Mouse (Mus musculus) forebrain, embryonic 15.5 days (tissue): ENCODE data around the gene Obsl1. TPM values are rescaled to one million over a fixed set of nuclear protein-coding genes. Genes with fewer than 3 reads are reported as not detected.

ENCODE experiments used
- ATAC-seq: fragments of 200-750 bp; cut with Nextera tagmentation; replicated peaks from 2 replicates; pipeline ENCODE4 v1.8.0; 2017; ENCODE audit warnings: mild to moderate bottlenecking, moderate TSS enrichment, moderate library complexity
- H3K27ac ChIP-seq: fragments of 300-500 bp; sonication (generic); replicated peaks from 2 replicates; pipeline ENCODE4 v1.5.1; 2015; ENCODE audit warnings: mild to moderate bottlenecking, inconsistent platforms
- H3K27me3 ChIP-seq: fragments of 300-500 bp; sonication (generic); 2 replicates; pipeline ENCODE4 v1.6.1; 2015; ENCODE audit warnings: inconsistent platforms
- H3K36me3 ChIP-seq: fragments of 300-500 bp; sonication (generic); 2 replicates; pipeline ENCODE4 v1.6.1; 2015; ENCODE audit warnings: mild to moderate bottlenecking, inconsistent platforms
- H3K4me1 ChIP-seq: fragments of 300-500 bp; sonication (generic); 2 replicates; pipeline ENCODE4 v1.6.1; 2015; ENCODE audit warnings: inconsistent platforms
- H3K4me2 ChIP-seq: fragments of 300-500 bp; sonication (generic); replicated peaks from 2 replicates; pipeline ENCODE4 v1.6.1; 2015; ENCODE audit warnings: mild to moderate bottlenecking, inconsistent platforms
- H3K4me3 ChIP-seq: fragments of 300-500 bp; sonication (generic); 2 replicates; pipeline ENCODE4 v1.5.1; 2015; ENCODE audit warnings: mild to moderate bottlenecking, inconsistent platforms
- H3K9ac ChIP-seq: fragments of 300-500 bp; sonication (generic); replicated peaks from 2 replicates; pipeline ENCODE4 v1.6.1; 2015; ENCODE audit warnings: mild to moderate bottlenecking, inconsistent platforms
- H3K9me3 ChIP-seq: fragments of 300-500 bp; sonication (generic); 2 replicates; pipeline ENCODE4 v1.6.1; 2016; ENCODE audit warnings: inconsistent platforms
- WGBS: fragments of 180-500 bp; shearing (Covaris S2); methylation state at CpG from one replicate; pipeline ENCODE4 v1.1.7; 2015; ENCODE audit warnings: mixed read lengths; 5-methylcytosine and 5-hydroxymethylcytosine counted together
- polyA plus RNA-seq: library from polyadenylated mRNA; unstranded; fragments of >200 nt; fragmentation: Nextera tagmentation; extraction: Ambion mirVana; gene quantifications from 2 replicates; pipeline ENCODE4 v1.2.1, GENCODE M21; 2015

Obsl1 gene
- polyA plus RNA-seq, 1 experiment from 2014 or later = 21.7 TPM

GRCm38 (mm10) chr1:75445751-75446611 lies 60.3 kb downstream of the Obsl1 start:
- Histone ChIP-seq H3K9me3 (no peaks in the 10 kb centered on the region), H3K4me2 (peak overlapping the region; percentile 22), H3K36me3 (no peaks in the 10 kb centered on the region), H3K4me1 (peaks cover 89% of the 10 kb centered on the region), H3K4me3 (no peak overlapping the region), H3K27me3 (peaks cover 30% of the 10 kb centered on the region), H3K27ac (no peak overlapping the region), H3K9ac (no peak overlapping the region)
- ATAC-seq = peak; percentile 15
- 2% methylated on average over 22 of the region's 22 CpGs for WGBS

GRCm38 (mm10) chr1:75445141-75445701 lies 61.0 kb downstream of the Obsl1 start:
- no peak overlapping the region for H3K9ac ChIP-seq
- WGBS = 10% methylated on average over 9 of the region's 9 CpGs
- no peaks in the 10 kb centered on the region for H3K36me3 ChIP-seq
- no peaks in the 10 kb centered on the region for H3K9me3 ChIP-seq
- ATAC-seq = peak; percentile 5
- H3K4me2 ChIP-seq = peak overlapping the region; percentile 22; the same call in 1 of the 2 replicates
- no peak overlapping the region for H3K4me3 ChIP-seq
- H3K27me3 ChIP-seq = peaks cover 24% of the 10 kb centered on the region
- H3K4me1 ChIP-seq = peaks cover 81% of the 10 kb centered on the region
- H3K27ac ChIP-seq = no peak overlapping the region

- no peak overlapping the region for H3K9ac ChIP-seq
- H3K27ac ChIP-seq = 0 out of 2 replicates have a peak overlapping the region, but pooled peaks have one; percentile 75
- H3K36me3 ChIP-seq = no peaks in the 10 kb centered on the region
- peaks cover 15% of the 10 kb centered on the region for H3K27me3 ChIP-seq
- H3K4me1 ChIP-seq = peaks cover 71% of the 10 kb centered on the region
- no peaks in the 10 kb centered on the region for H3K9me3 ChIP-seq
- no peak for ATAC-seq
- H3K4me2 ChIP-seq = no peak overlapping the region
- WGBS = 45% methylated on average over 3 of the region's 3 CpGs
- no peak overlapping the region for H3K4me3 ChIP-seq
Observed at GRCm38 (mm10) chr1:75444208-75444607, 62.0 kb downstream of the Obsl1 start.

- no peaks in the 10 kb centered on the region for H3K36me3 ChIP-seq
- peaks cover 9% of the 10 kb centered on the region; the same call in 1 of the 2 replicates for H3K27me3 ChIP-seq
- peak; percentile 47 for ATAC-seq
- H3K27ac ChIP-seq = peak overlapping the region; percentile 75
- no peak overlapping the region for H3K4me3 ChIP-seq
- WGBS = 17% methylated on average over 13 of the region's 13 CpGs
- no peak overlapping the region for H3K9ac ChIP-seq
- H3K4me1 ChIP-seq = peaks cover 64% of the 10 kb centered on the region
- H3K4me2 ChIP-seq = 0 out of 2 replicates have a peak overlapping the region, but pooled peaks have one; percentile 2
- no peaks in the 10 kb centered on the region for H3K9me3 ChIP-seq
Observed at GRCm38 (mm10) chr1:75443247-75444024, 62.8 kb downstream of the Obsl1 start.

- H3K4me2 ChIP-seq = 0 out of 2 replicates have a peak overlapping the region, but pooled peaks have one; percentile 2
Observed at GRCm38 (mm10) chr1:75442811-75443210, 63.4 kb downstream of the Obsl1 start.

GRCm38 (mm10) chr1:75442171-75442570 lies 64.1 kb downstream of the Obsl1 start:
- Histone ChIP-seq H3K27ac (no peak overlapping the region), H3K9me3 (no peaks in the 10 kb centered on the region), H3K4me1 (peaks cover 52% of the 10 kb centered on the region), H3K4me2 (no peak overlapping the region), H3K4me3 (no peak overlapping the region), H3K9ac (no peak overlapping the region), H3K36me3 (no peaks in the 10 kb centered on the region), H3K27me3 (peaks cover 6% of the 10 kb centered on the region; the same call in 1 of the 2 replicates)
- ATAC-seq = no peak
- WGBS = 81% methylated on average over 9 of the region's 9 CpGs

More at GRCm38 (mm10) chr1:75442811-75443210, 63.4 kb downstream of the Obsl1 start:
- H3K4me1 ChIP-seq = peaks cover 58% of the 10 kb centered on the region
- no peak overlapping the region for H3K4me3 ChIP-seq
- H3K27ac ChIP-seq = peak overlapping the region; percentile 75
- H3K9ac ChIP-seq = no peak overlapping the region
- no peak; the same call in 1 of the 2 replicates for ATAC-seq
- peaks cover 6% of the 10 kb centered on the region; the same call in 1 of the 2 replicates for H3K27me3 ChIP-seq
- 24% methylated on average over 8 of the region's 8 CpGs for WGBS
- H3K36me3 ChIP-seq = no peaks in the 10 kb centered on the region
- H3K9me3 ChIP-seq = no peaks in the 10 kb centered on the region

- Histone ChIP-seq H3K9me3 (no peaks in the 10 kb centered on the region), H3K27ac (no peak overlapping the region), H3K36me3 (no peaks in the 10 kb centered on the region), H3K9ac (no peak overlapping the region), H3K4me1 (peaks cover 47% of the 10 kb centered on the region), H3K4me2 (no peak overlapping the region), H3K27me3 (0 out of 2 replicates have a peak, but pooled peaks cover under 1% of the 10 kb centered on the region), H3K4me3 (no peak overlapping the region)
- no peak for ATAC-seq
- WGBS = 86% methylated on average over 15 of the region's 15 CpGs
Observed at GRCm38 (mm10) chr1:75441471-75441996, 64.7 kb downstream of the Obsl1 start.

GRCm38 (mm10) chr1:75440661-75441060 lies 65.6 kb downstream of the Obsl1 start:
- Histone ChIP-seq H3K4me1 (peaks cover 43% of the 10 kb centered on the region), H3K4me2 (no peak overlapping the region), H3K36me3 (no peaks in the 10 kb centered on the region), H3K4me3 (no peak overlapping the region), H3K9ac (no peak overlapping the region), H3K27me3 (no peaks in the 10 kb centered on the region), H3K27ac (no peak overlapping the region), H3K9me3 (no peaks in the 10 kb centered on the region)
- WGBS = 84% methylated on average over 7 of the region's 7 CpGs
- ATAC-seq = no peak

- Histone ChIP-seq H3K36me3 (no peaks in the 10 kb centered on the region), H3K9me3 (no peaks in the 10 kb centered on the region), H3K4me1 (peaks cover 27% of the 10 kb centered on the region), H3K9ac (no peak overlapping the region), H3K4me2 (no peak overlapping the region), H3K4me3 (no peak overlapping the region), H3K27me3 (no peaks in the 10 kb centered on the region), H3K27ac (no peak overlapping the region)
- 78% methylated on average over 8 of the region's 9 CpGs for WGBS
- ATAC-seq = no peak
Observed at GRCm38 (mm10) chr1:75438782-75439181, 67.5 kb downstream of the Obsl1 start.

GRCm38 (mm10) chr1:75435475-75436328 lies 70.5 kb downstream of the Obsl1 start, which contains the start of gene Gmppa:
TSS of gene Gmppa (plus strand) at chr1:75435930.
- Histone ChIP-seq H3K27ac (peak within 1 kb of the TSS; percentile 69), H3K4me1 (peaks cover 9% of the 10 kb centered on the region), H3K4me3 (peak within 1 kb of the TSS; percentile 65), H3K36me3 (no peaks in the 10 kb centered on the region), H3K9me3 (no peaks in the 10 kb centered on the region), H3K4me2 (peak within 1 kb of the TSS; percentile 64), H3K9ac (peak within 1 kb of the TSS; percentile 72), H3K27me3 (no peaks in the 10 kb centered on the region)
- ATAC-seq = peak; percentile 91
- WGBS = 6% methylated on average over 28 of the region's 28 CpGs
